Comparison of ENCODE assay signal across 17 mouse cellular contexts in genomic region chr14:24498561-24499255, GRCm38 (mm10). TPM values are rescaled to one million over a fixed set of nuclear protein-coding genes. Genes with fewer than 3 reads are reported as not detected.
A peak's percentile ranks its signal among the peaks of the same experiment; 100 is the strongest.
DNase-seq lines count a peak whose midpoint lies in the region; ATAC-seq and TF ChIP-seq lines count a peak whose summit lies in the region.
"Had no signal": no experiment of that assay in that cellular context is flagged by ENCODE, and none has a peak within 500 bp of the region (broad histone marks: within the 10 kb centered on the region; RNA-seq: fewer than 3 reads in every experiment).

No protein-coding gene starts in this region.

- 68% methylated on average over 5 of the region's 5 CpGs for WGBS in forebrain, embryonic 14.5 days
- WGBS in forebrain, embryonic 16.5 days: 75% methylated on average over 5 of the region's 5 CpGs
- WGBS in neural tube, embryonic 13.5 days: 66% methylated on average over 5 of the region's 5 CpGs
- 76% methylated on average over 5 of the region's 5 CpGs for WGBS in neural tube, embryonic 15.5 days
- WGBS in lung, postnatal 0 days: 65% methylated on average over 5 of the region's 5 CpGs

- DNase-seq in forebrain, embryonic 14.5 days (ENCODE audit: low spot score): no peak
- peak; percentile 56 for DNase-seq in adrenal gland, adult 8-10 months
- DNase-seq in lung, postnatal 0 days (ENCODE audit: low spot score): no peak
- DNase-seq in heart, adult 8-10 months (ENCODE audit: low spot score): no peak
- DNase-seq: gastrocnemius, postnatal 36 days; kidney, adult 9 months; right cerebral cortex, adult 18-20 months; thymus, postnatal 36 days had no signal

- no peak for TF ChIP-seq CTCF in lung, postnatal 0 days (IDR thresholded peaks at IDR 0.05)

- no peak overlapping the region for H3K4me2 ChIP-seq in forebrain, embryonic 14.5 days (ENCODE audit: low read length)
- H3K4me2 ChIP-seq in forebrain, embryonic 16.5 days (ENCODE audit: low read length): no peak overlapping the region
- H3K4me2 ChIP-seq in neural tube, embryonic 13.5 days: no peak overlapping the region
- no peak overlapping the region for H3K4me2 ChIP-seq in neural tube, embryonic 15.5 days
- no peak overlapping the region for H3K4me2 ChIP-seq in myocyte (ENCODE audit: low read depth)
- no peak overlapping the region for H3K4me2 ChIP-seq in lung, postnatal 0 days (replicated peaks; ENCODE audit: low read depth, low read length)
- H3K4me2 ChIP-seq: embryonic facial prominence, embryonic 13.5 days; heart, embryonic 15.5 days; hindbrain, embryonic 13.5 days had no signal

- peak overlapping the region; percentile 55; the same call in 1 of the 2 replicates for H3K27ac ChIP-seq in forebrain, embryonic 14.5 days (ENCODE audit: low read depth, low read length)
- H3K27ac ChIP-seq in forebrain, embryonic 16.5 days (ENCODE audit: low read length): no peak overlapping the region
- H3K27ac ChIP-seq in neural tube, embryonic 13.5 days (replicated peaks): peak overlapping the region; percentile 42; the same call in 1 of the 2 replicates
- no peak overlapping the region for H3K27ac ChIP-seq in neural tube, embryonic 15.5 days (replicated peaks)
- no peak overlapping the region for H3K27ac ChIP-seq in lung, postnatal 0 days (ENCODE audit: low read length)
- H3K27ac ChIP-seq: heart, embryonic 15.5 days; liver, embryonic 14.5 days; stomach, postnatal 0 days had no signal

- peaks cover 59% of the 10 kb centered on the region for H3K36me3 ChIP-seq in forebrain, embryonic 14.5 days (ENCODE audit: control insufficient read depth, insufficient read depth, low read length)
- peaks cover 28% of the 10 kb centered on the region for H3K36me3 ChIP-seq in forebrain, embryonic 16.5 days (ENCODE audit: control insufficient read depth, insufficient read depth)
- peaks cover 60% of the 10 kb centered on the region for H3K36me3 ChIP-seq in neural tube, embryonic 13.5 days
- peaks cover 51% of the 10 kb centered on the region for H3K36me3 ChIP-seq in neural tube, embryonic 15.5 days
- H3K36me3 ChIP-seq in myocyte (ENCODE audit: control insufficient read depth, insufficient read depth): peaks cover 63% of the 10 kb centered on the region
- peaks cover 38% of the 10 kb centered on the region for H3K36me3 ChIP-seq in lung, postnatal 0 days (ENCODE audit: insufficient read depth, low read length)

- H3K4me3 ChIP-seq in forebrain, embryonic 14.5 days (ENCODE audit: low read depth, low read length): no peak overlapping the region
- no peak overlapping the region for H3K4me3 ChIP-seq in forebrain, embryonic 16.5 days (replicated peaks; ENCODE audit: low read length)
- no peak overlapping the region for H3K4me3 ChIP-seq in neural tube, embryonic 13.5 days
- no peak overlapping the region for H3K4me3 ChIP-seq in neural tube, embryonic 15.5 days (replicated peaks)
- no peak overlapping the region for H3K4me3 ChIP-seq in myocyte
- H3K4me3 ChIP-seq in lung, postnatal 0 days (ENCODE audit: low read depth, low read length): no peak overlapping the region
- H3K4me3 ChIP-seq: embryonic facial prominence, embryonic 13.5 days; heart, embryonic 15.5 days; hindbrain, embryonic 13.5 days had no signal

- H3K27me3 ChIP-seq in forebrain, embryonic 14.5 days (replicated peaks; ENCODE audit: control insufficient read depth, insufficient read depth, low read length): no peaks in the 10 kb centered on the region
- no peaks in the 10 kb centered on the region for H3K27me3 ChIP-seq in forebrain, embryonic 16.5 days (replicated peaks; ENCODE audit: control insufficient read depth, insufficient read depth, low read length)
- H3K27me3 ChIP-seq in neural tube, embryonic 13.5 days: no peaks in the 10 kb centered on the region
- no peaks in the 10 kb centered on the region for H3K27me3 ChIP-seq in neural tube, embryonic 15.5 days (replicated peaks)
- H3K27me3 ChIP-seq in myocyte (ENCODE audit: control insufficient read depth, insufficient read depth, insufficient read length): no peaks in the 10 kb centered on the region
- no peaks in the 10 kb centered on the region for H3K27me3 ChIP-seq in lung, postnatal 0 days (replicated peaks; ENCODE audit: insufficient read depth, low read length)
- H3K27me3 ChIP-seq: embryonic facial prominence, embryonic 13.5 days; heart, embryonic 15.5 days; hindbrain, embryonic 13.5 days had no signal

- peak; percentile 7 for TF ChIP-seq POLR2A in myocyte (IDR thresholded peaks at IDR 0.05; ENCODE audit: insufficient read length, low read depth)

- no peak for ATAC-seq in forebrain, embryonic 14.5 days
- no peak for ATAC-seq in forebrain, embryonic 16.5 days
- ATAC-seq in neural tube, embryonic 13.5 days (ENCODE audit: low read depth): no peak
- no peak for ATAC-seq in neural tube, embryonic 15.5 days (ENCODE audit: low FRiP score)
- no peak for ATAC-seq in lung, postnatal 0 days

- peaks cover 23% of the 10 kb centered on the region for H3K79me2 ChIP-seq in myocyte (ENCODE audit: control insufficient read depth, insufficient read depth)

- no peaks in the 10 kb centered on the region for H3K9me3 ChIP-seq in forebrain, embryonic 14.5 days (replicated peaks; ENCODE audit: control insufficient read depth, low read length)
- no peaks in the 10 kb centered on the region for H3K9me3 ChIP-seq in forebrain, embryonic 16.5 days (ENCODE audit: control insufficient read depth, low read length)
- no peaks in the 10 kb centered on the region for H3K9me3 ChIP-seq in neural tube, embryonic 13.5 days
- H3K9me3 ChIP-seq in neural tube, embryonic 15.5 days (replicated peaks): no peaks in the 10 kb centered on the region
- no peaks in the 10 kb centered on the region for H3K9me3 ChIP-seq in lung, postnatal 0 days (ENCODE audit: low read length)
- H3K9me3 ChIP-seq: embryonic facial prominence, embryonic 13.5 days; heart, embryonic 15.5 days; hindbrain, embryonic 13.5 days had no signal

- no peak overlapping the region for H3K9ac ChIP-seq in forebrain, embryonic 14.5 days (ENCODE audit: low read length)
- H3K9ac ChIP-seq in forebrain, embryonic 16.5 days (replicated peaks; ENCODE audit: low read depth, low read length): no peak overlapping the region
- H3K9ac ChIP-seq in neural tube, embryonic 13.5 days: no peak overlapping the region
- H3K9ac ChIP-seq in neural tube, embryonic 15.5 days (replicated peaks): no peak overlapping the region
- no peak overlapping the region for H3K9ac ChIP-seq in lung, postnatal 0 days (replicated peaks; ENCODE audit: low read depth)
- H3K9ac ChIP-seq: heart, embryonic 15.5 days; hindbrain, embryonic 13.5 days; liver, embryonic 14.5 days had no signal

- peaks cover 13% of the 10 kb centered on the region for H3K4me1 ChIP-seq in forebrain, embryonic 14.5 days (ENCODE audit: control insufficient read depth, insufficient read depth, low read length)
- H3K4me1 ChIP-seq in forebrain, embryonic 16.5 days (replicated peaks; ENCODE audit: control insufficient read depth, insufficient read depth, low read length): peaks cover 25% of the 10 kb centered on the region
- peaks cover 25% of the 10 kb centered on the region for H3K4me1 ChIP-seq in neural tube, embryonic 13.5 days (replicated peaks)
- H3K4me1 ChIP-seq in neural tube, embryonic 15.5 days: peaks cover 28% of the 10 kb centered on the region
- peaks cover 5% of the 10 kb centered on the region; the same call in 1 of the 2 replicates for H3K4me1 ChIP-seq in lung, postnatal 0 days (ENCODE audit: insufficient read depth, low read depth, low read length)

- H3ac ChIP-seq in myocyte (ENCODE audit: control insufficient read depth, insufficient read length): no peak overlapping the region

- no peak for TF ChIP-seq EP300 in lung, postnatal 0 days (IDR thresholded peaks at IDR 0.05)

TF ChIP-seq in myocyte, 11 proteins besides CTCF, POLR2A, EP300 and RAD21:
- TF ChIP-seq MAX (IDR thresholded peaks at IDR 0.05; ENCODE audit: low read depth): no peak
- peak; percentile 14 for TF ChIP-seq POLR2AphosphoS2 (IDR thresholded peaks at IDR 0.05; ENCODE audit: insufficient read length, low read depth)
- no peak for TF ChIP-seq REST (IDR thresholded peaks at IDR 0.05; ENCODE audit: insufficient read depth, insufficient read length)

RNA-seq across cellular contexts. Expression of gene Rps24, which starts 11.8 kb away (rescaled TPM):
- polyA plus RNA-seq in forebrain, embryonic 14.5 days (2014; fragmentation: Nextera tagmentation; extraction: Ambion mirVana): 726 and 919 TPM in 2 replicates
- polyA plus RNA-seq in forebrain, embryonic 16.5 days (2015; fragmentation: Nextera tagmentation; extraction: Ambion mirVana): 482 and 530 TPM in 2 replicates
- polyA plus RNA-seq in neural tube, embryonic 13.5 days (2015; fragmentation: Nextera tagmentation; extraction: Ambion mirVana): 669 and 687 TPM in 2 replicates
- 573 and 590 TPM in 2 replicates for polyA plus RNA-seq in neural tube, embryonic 15.5 days (2015; fragmentation: Nextera tagmentation; extraction: Ambion mirVana)
- 1,000 to 10,000 TPM; 1,357 to 1,834 (median 1,655) TPM for total RNA-seq in adrenal gland, adult 8-10 months (2022)
- 2,340 TPM for polyA plus RNA-seq in myocyte (2012; fragmentation: generic; extraction: Trizol)
- 752 and 791 TPM in 2 replicates for polyA plus RNA-seq in lung, postnatal 0 days (2015; fragmentation: Nextera tagmentation; extraction: Ambion mirVana)
- 1,000 to 10,000 TPM in 1 of 4 experiments, 100 to 1,000 TPM in 3; 885 to 1,065 (median 937) TPM for total RNA-seq in heart, adult 8-10 months (2022)

RNA-seq across cellular contexts. Expression of gene Polr3a, which starts 11.8 kb away (rescaled TPM):
- polyA plus RNA-seq in forebrain, embryonic 14.5 days (2014; fragmentation: Nextera tagmentation; extraction: Ambion mirVana): 14.7 and 15.5 TPM in 2 replicates
- 20.8 and 23.8 TPM in 2 replicates for polyA plus RNA-seq in forebrain, embryonic 16.5 days (2015; fragmentation: Nextera tagmentation; extraction: Ambion mirVana)
- 18.3 and 22.8 TPM in 2 replicates for polyA plus RNA-seq in neural tube, embryonic 13.5 days (2015; fragmentation: Nextera tagmentation; extraction: Ambion mirVana)
- polyA plus RNA-seq in neural tube, embryonic 15.5 days (2015; fragmentation: Nextera tagmentation; extraction: Ambion mirVana): 16.2 and 17.5 TPM in 2 replicates
- 10 to 100 TPM; 18.7 to 27.7 (median 24.1) TPM for total RNA-seq in adrenal gland, adult 8-10 months (2022)
- 11.5 TPM for polyA plus RNA-seq in myocyte (2012; fragmentation: generic; extraction: Trizol)
- 8.4 and 10.1 TPM in 2 replicates for polyA plus RNA-seq in lung, postnatal 0 days (2015; fragmentation: Nextera tagmentation; extraction: Ambion mirVana)
- 10 to 100 TPM; 11.8 to 15.0 (median 12.9) TPM for total RNA-seq in heart, adult 8-10 months (2022)

Comparison
In these comparisons a context has a peak if more than half of its experiments do, and no peak if none do; other contexts are left out.
1. H3K27ac ChIP-seq: peak in forebrain, embryonic 14.5 days (single experiment) and neural tube, embryonic 13.5 days (single experiment); none in forebrain, embryonic 16.5 days (single experiment), neural tube, embryonic 15.5 days (single experiment) and lung, postnatal 0 days (single experiment).